8 mouse cellular contexts compared by ENCODE assay signal in the genomic region with DNA sequence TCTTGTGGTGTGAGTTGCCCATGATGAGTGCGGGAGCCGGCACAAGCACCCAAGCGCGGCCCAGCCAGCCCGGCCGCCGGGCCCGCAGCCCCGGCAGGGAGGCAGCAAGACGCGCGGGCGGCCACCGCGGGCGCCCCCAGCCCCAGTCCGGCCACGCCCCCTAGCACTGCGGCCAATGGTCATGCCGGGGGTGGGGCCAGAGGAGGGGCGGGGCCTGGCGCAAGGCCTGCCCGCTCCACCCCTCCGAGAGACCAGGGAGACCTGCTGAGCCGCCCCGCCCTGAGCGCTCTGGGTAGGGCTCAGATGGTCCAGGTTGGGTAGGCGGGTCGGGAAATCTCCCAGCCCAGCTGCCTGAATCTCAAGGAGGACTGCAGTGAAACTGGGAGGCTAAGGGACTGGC. TPM values are rescaled to one million over a fixed set of nuclear protein-coding genes. Genes with fewer than 3 reads are reported as not detected.
A peak's percentile ranks its signal among the peaks of the same experiment; 100 is the strongest.
DNase-seq lines count a peak whose midpoint lies in the region; ATAC-seq and TF ChIP-seq lines count a peak whose summit lies in the region.

No protein-coding gene starts in this region.

- H3K9me3 ChIP-seq in heart, embryonic 10.5 days: no peaks in the 10 kb centered on the region
- no peaks in the 10 kb centered on the region for H3K9me3 ChIP-seq in kidney, embryonic 16.5 days (ENCODE audit: low read length)
- H3K9me3 ChIP-seq in liver, embryonic 12.5 days (replicated peaks): no peaks in the 10 kb centered on the region
- H3K9me3 ChIP-seq in stomach, embryonic 14.5 days (ENCODE audit: control insufficient read depth, low read depth, low read length): no peaks in the 10 kb centered on the region

- peak overlapping the region; percentile 16 for H3ac ChIP-seq in myocyte (ENCODE audit: control insufficient read depth, insufficient read length)

- H3K27ac ChIP-seq in heart, embryonic 10.5 days: peak overlapping the region; percentile 84
- H3K27ac ChIP-seq in kidney, embryonic 16.5 days (ENCODE audit: low read length): peak overlapping the region; percentile 77
- no peak overlapping the region for H3K27ac ChIP-seq in liver, embryonic 12.5 days
- H3K27ac ChIP-seq in stomach, embryonic 14.5 days (ENCODE audit: low read length): peak overlapping the region; percentile 48; the same call in 1 of the 2 replicates

- peaks cover 66% of the 10 kb centered on the region for H3K4me1 ChIP-seq in heart, embryonic 10.5 days
- H3K4me1 ChIP-seq in kidney, embryonic 16.5 days (ENCODE audit: insufficient read depth, low read length): peaks cover 58% of the 10 kb centered on the region
- H3K4me1 ChIP-seq in liver, embryonic 12.5 days: peaks cover 67% of the 10 kb centered on the region
- H3K4me1 ChIP-seq in stomach, embryonic 14.5 days (ENCODE audit: control insufficient read depth, insufficient read depth, low read length): peaks cover 18% of the 10 kb centered on the region

- H3K79me2 ChIP-seq in myocyte (ENCODE audit: control insufficient read depth, insufficient read depth): peaks cover 86% of the 10 kb centered on the region

- peak overlapping the region; percentile 82 for H3K9ac ChIP-seq in kidney, embryonic 16.5 days (replicated peaks; ENCODE audit: low read length)
- H3K9ac ChIP-seq in liver, embryonic 12.5 days: peak overlapping the region; percentile 66
- peak overlapping the region; percentile 65 for H3K9ac ChIP-seq in stomach, embryonic 14.5 days (replicated peaks; ENCODE audit: low read depth, low read length)

- peak; percentile 40 for TF ChIP-seq POLR2A in myocyte (IDR thresholded peaks at IDR 0.05; ENCODE audit: insufficient read length, low read depth)

- H3K27me3 ChIP-seq in heart, embryonic 10.5 days (ENCODE audit: insufficient read depth, poor library complexity, severe bottlenecking): peaks cover 88% of the 10 kb centered on the region
- no peaks in the 10 kb centered on the region for H3K27me3 ChIP-seq in kidney, embryonic 16.5 days (ENCODE audit: insufficient read depth, low read length)
- peaks cover 69% of the 10 kb centered on the region for H3K27me3 ChIP-seq in liver, embryonic 12.5 days (replicated peaks)
- no peaks in the 10 kb centered on the region for H3K27me3 ChIP-seq in myocyte (ENCODE audit: control insufficient read depth, insufficient read depth, insufficient read length)
- H3K27me3 ChIP-seq in stomach, embryonic 14.5 days (ENCODE audit: control insufficient read depth, insufficient read depth, low read length): no peaks in the 10 kb centered on the region

- peak; percentile 44 for DNase-seq in thymus, postnatal 14 days
- no peak for DNase-seq in thymus, postnatal 10 days (ENCODE audit: low spot score in 2 of 2)
- DNase-seq in embryo, embryonic 11.5 days (ENCODE audit: low read depth, low spot score): peak; percentile 76
- peak; percentile 90 for DNase-seq in heart, embryonic 10.5 days (ENCODE audit: low spot score)

- WGBS in heart, embryonic 10.5 days: under 1% methylated on average over 27 of the region's 29 CpGs
- WGBS in kidney, embryonic 16.5 days: under 1% methylated on average over 26 of the region's 29 CpGs
- WGBS in liver, embryonic 12.5 days (ENCODE audit: insufficient replicate concordance): under 1% methylated on average over 21 of the region's 29 CpGs
- WGBS in stomach, embryonic 14.5 days: under 1% methylated on average over 22 of the region's 29 CpGs

- H3K4me2 ChIP-seq in kidney, embryonic 16.5 days (replicated peaks; ENCODE audit: low read depth, low read length): peak overlapping the region; percentile 90
- H3K4me2 ChIP-seq in liver, embryonic 12.5 days: peak overlapping the region; percentile 97
- peak overlapping the region; percentile 72 for H3K4me2 ChIP-seq in myocyte (ENCODE audit: low read depth)
- H3K4me2 ChIP-seq in stomach, embryonic 14.5 days (replicated peaks; ENCODE audit: low read depth, low read length): peak overlapping the region; percentile 96

- H3K36me3 ChIP-seq in heart, embryonic 10.5 days: no peaks in the 10 kb centered on the region
- H3K36me3 ChIP-seq in kidney, embryonic 16.5 days (ENCODE audit: insufficient read depth, low read length): no peaks in the 10 kb centered on the region
- no peaks in the 10 kb centered on the region for H3K36me3 ChIP-seq in liver, embryonic 12.5 days
- H3K36me3 ChIP-seq in myocyte (ENCODE audit: control insufficient read depth, insufficient read depth): no peaks in the 10 kb centered on the region
- no peaks in the 10 kb centered on the region for H3K36me3 ChIP-seq in stomach, embryonic 14.5 days (ENCODE audit: control insufficient read depth, insufficient read depth, low read length)

- ATAC-seq in kidney, embryonic 16.5 days (ENCODE audit: low FRiP score, low TSS enrichment): peak; percentile 86
- ATAC-seq in liver, embryonic 12.5 days: peak; percentile 78
- ATAC-seq in stomach, embryonic 14.5 days (ENCODE audit: insufficient number of reproducible peaks, insufficient read depth, low FRiP score, low read depth): peak; percentile 91

- peak overlapping the region; percentile 80 for H3K4me3 ChIP-seq in heart, embryonic 10.5 days
- H3K4me3 ChIP-seq in kidney, embryonic 16.5 days (ENCODE audit: low read length): peak overlapping the region; percentile 82
- peak overlapping the region; percentile 67 for H3K4me3 ChIP-seq in liver, embryonic 12.5 days
- H3K4me3 ChIP-seq in myocyte: peak overlapping the region; percentile 12
- H3K4me3 ChIP-seq in stomach, embryonic 14.5 days (ENCODE audit: low read depth, low read length): peak overlapping the region; percentile 80

TF ChIP-seq in myocyte, 11 proteins besides CTCF, POLR2A, EP300 and RAD21:
- TF ChIP-seq SRF (IDR thresholded peaks at IDR 0.05; ENCODE audit: control insufficient read depth, insufficient read length, low read depth): no peak
- no peak for TF ChIP-seq USF1 (IDR thresholded peaks at IDR 0.05; ENCODE audit: low read depth)
- no peak for TF ChIP-seq MAX (IDR thresholded peaks at IDR 0.05; ENCODE audit: low read depth)
- peak in 1 of 3 experiments; percentile 19 for TF ChIP-seq MYOD1 (IDR thresholded peaks at IDR 0.05; ENCODE audit: control insufficient read depth in 1 of 3, insufficient read length in 2 of 3, low read depth in 2 of 3)
- no peak for TF ChIP-seq MYOG (IDR thresholded peaks at IDR 0.05; ENCODE audit: control insufficient read depth in 1 of 3, insufficient read depth in 1 of 3, insufficient read length in 2 of 3, low read depth in 2 of 3)

RNA-seq across cellular contexts. Expression of gene C77080, which starts 22.1 kb away (rescaled TPM):
- 1.1 and 2.7 TPM in 2 replicates for polyA plus RNA-seq in heart, embryonic 10.5 days (2016; fragmentation: Nextera tagmentation; extraction: Ambion mirVana)
- polyA plus RNA-seq in kidney, embryonic 16.5 days (2015; fragmentation: Nextera tagmentation; extraction: Ambion mirVana): 9.3 and 10.4 TPM in 2 replicates
- polyA plus RNA-seq in liver, embryonic 12.5 days (2016; fragmentation: Nextera tagmentation; extraction: Ambion mirVana): 0.72 and 0.92 TPM in 2 replicates
- polyA plus RNA-seq in myocyte (2012; fragmentation: generic; extraction: Trizol): 25.4 TPM
- polyA plus RNA-seq in stomach, embryonic 14.5 days (2014; fragmentation: Nextera tagmentation; extraction: Ambion mirVana): 6.8 and 8.0 TPM in 2 replicates

RNA-seq across cellular contexts. Expression of gene Sync, which starts 48.3 kb away (rescaled TPM):
- polyA plus RNA-seq in heart, embryonic 10.5 days (2016; fragmentation: Nextera tagmentation; extraction: Ambion mirVana): 0.42 and 1.2 TPM in 2 replicates
- 1.2 and 1.3 TPM in 2 replicates for polyA plus RNA-seq in kidney, embryonic 16.5 days (2015; fragmentation: Nextera tagmentation; extraction: Ambion mirVana)
- polyA plus RNA-seq in liver, embryonic 12.5 days (2016; fragmentation: Nextera tagmentation; extraction: Ambion mirVana): 0.13 and 0.24 TPM in 2 replicates
- polyA plus RNA-seq in myocyte (2012; fragmentation: generic; extraction: Trizol): 51.1 TPM
- polyA plus RNA-seq in stomach, embryonic 14.5 days (2014; fragmentation: Nextera tagmentation; extraction: Ambion mirVana): 1.7 and 1.9 TPM in 2 replicates

RNA-seq across cellular contexts. Expression of gene Yars, which starts 49.5 kb away (rescaled TPM):
- polyA plus RNA-seq in heart, embryonic 10.5 days (2016; fragmentation: Nextera tagmentation; extraction: Ambion mirVana): 75.8 and 84.8 TPM in 2 replicates
- 85.0 and 89.6 TPM in 2 replicates for polyA plus RNA-seq in kidney, embryonic 16.5 days (2015; fragmentation: Nextera tagmentation; extraction: Ambion mirVana)
- polyA plus RNA-seq in liver, embryonic 12.5 days (2016; fragmentation: Nextera tagmentation; extraction: Ambion mirVana): 92.4 and 92.9 TPM in 2 replicates
- 183 TPM for polyA plus RNA-seq in myocyte (2012; fragmentation: generic; extraction: Trizol)
- 81.6 and 84.6 TPM in 2 replicates for polyA plus RNA-seq in stomach, embryonic 14.5 days (2014; fragmentation: Nextera tagmentation; extraction: Ambion mirVana)

RNA-seq across cellular contexts. Expression of gene S100pbp, which starts 49.5 kb away (rescaled TPM):
- polyA plus RNA-seq in heart, embryonic 10.5 days (2016; fragmentation: Nextera tagmentation; extraction: Ambion mirVana): 19.9 and 20.1 TPM in 2 replicates
- 23.2 and 25.6 TPM in 2 replicates for polyA plus RNA-seq in kidney, embryonic 16.5 days (2015; fragmentation: Nextera tagmentation; extraction: Ambion mirVana)
- 10.9 and 12.1 TPM in 2 replicates for polyA plus RNA-seq in liver, embryonic 12.5 days (2016; fragmentation: Nextera tagmentation; extraction: Ambion mirVana)
- polyA plus RNA-seq in myocyte (2012; fragmentation: generic; extraction: Trizol): 7.8 TPM
- 18.2 and 20.3 TPM in 2 replicates for polyA plus RNA-seq in stomach, embryonic 14.5 days (2014; fragmentation: Nextera tagmentation; extraction: Ambion mirVana)

Comparison
In these comparisons a context has a peak if more than half of its experiments do, and no peak if none do; other contexts are left out.
1. DNase-seq: peak in thymus, postnatal 14 days (single experiment), embryo, embryonic 11.5 days (single experiment) and heart, embryonic 10.5 days (single experiment); none in thymus, postnatal 10 days (0 of 2).
2. H3K4me3 ChIP-seq: peak in every context shown above with its lines; median percentile 82 in kidney, embryonic 16.5 days; 80 in heart, embryonic 10.5 days; 80 in stomach, embryonic 14.5 days; 67 in liver, embryonic 12.5 days; 12 in myocyte.
3. RNA of gene Sync, which starts 48.3 kb away (polyA plus RNA-seq): 51.1 TPM in myocyte (single experiment); 1.7 to 1.9 TPM in stomach, embryonic 14.5 days, 1.2 to 1.3 TPM in kidney, embryonic 16.5 days, 0.42 to 1.2 TPM in heart, embryonic 10.5 days and 0.13 to 0.24 TPM in liver, embryonic 12.5 days; every median in the first group is over 10 times any median in the second.
4. Peak in every context shown above with its lines, with median percentiles within 50 percentile points of each other: ATAC-seq, H3K4me2 ChIP-seq and H3K9ac ChIP-seq.